Mouse (Mus musculus): Measurements from ENCODE around the gene Tbc1d9.
A peak's percentile ranks its signal among the peaks of the same experiment; 100 is the strongest.
"Not testable (repeated sequence)": the region's sequence is repeated elsewhere in the genome, so short reads cannot be mapped to it uniquely, and the experiment has no call there.

Tbc1d9 gene

GRCm38 (mm10) chr8:83239341-83239740 is 74.2 kb downstream of the Tbc1d9 start:
- DNase-seq = no peak

GRCm38 (mm10) chr8:83244151-83244550 is 79.0 kb downstream of the Tbc1d9 start:
- DNase-seq = no peak

GRCm38 (mm10) chr8:83250858-83251257 is 85.7 kb downstream of the Tbc1d9 start:
- no peak for DNase-seq

- DNase-seq = no peak
These were observed 86.5 kb downstream of the Tbc1d9 start for GRCm38 (mm10) chr8:83251362-83252246.

- DNase-seq = no peak
These were observed 87.6 kb downstream of the Tbc1d9 start for GRCm38 (mm10) chr8:83252791-83253190.

- DNase-seq = no peak
These were observed 92.5 kb downstream of the Tbc1d9 start for GRCm38 (mm10) chr8:83257631-83258030.

GRCm38 (mm10) chr8:83260418-83261215 is 95.5 kb downstream of the Tbc1d9 start:
- DNase-seq = peak; percentile 74 to 75

- DNase-seq = no peak
These were observed 106.0 kb downstream of the Tbc1d9 start for GRCm38 (mm10) chr8:83271172-83271571.

GRCm38 (mm10) chr8:83272464-83272863 is 107.3 kb downstream of the Tbc1d9 start:
- no peak for DNase-seq

- DNase-seq = no peak
These were observed 109.3 kb downstream of the Tbc1d9 start for GRCm38 (mm10) chr8:83274470-83274869.

GRCm38 (mm10) chr8:83278431-83278830 is 113.3 kb downstream of the Tbc1d9 start:
- no peak for DNase-seq

- DNase-seq = no peak
These were observed 120.2 kb downstream of the Tbc1d9 start for GRCm38 (mm10) chr8:83285391-83285790.

- DNase-seq = no peak
These were observed 125.0 kb downstream of the Tbc1d9 start, which contains the start of gene Ucp1 for GRCm38 (mm10) chr8:83290176-83290575. TSS of gene Ucp1 (plus strand) at chr8:83290352.

GRCm38 (mm10) chr8:83297375-83297774 is 132.2 kb downstream of the Tbc1d9 start:
- no peak for DNase-seq

- peak; percentile 29 to 37 for DNase-seq
These were observed 135.0 kb downstream of the Tbc1d9 start for GRCm38 (mm10) chr8:83300135-83300534.

- DNase-seq = no peak
These were observed 139.8 kb downstream of the Tbc1d9 start for GRCm38 (mm10) chr8:83304946-83305345.

GRCm38 (mm10) chr8:83309836-83310235 is 144.7 kb downstream of the Tbc1d9 start:
- no peak for DNase-seq

GRCm38 (mm10) chr8:83315084-83315483 is 149.9 kb downstream of the Tbc1d9 start:
- not testable (repeated sequence) for DNase-seq

- DNase-seq = no peak
These were observed 150.5 kb downstream of the Tbc1d9 start for GRCm38 (mm10) chr8:83315691-83316090.

- no peak for DNase-seq
These were observed 155.4 kb downstream of the Tbc1d9 start for GRCm38 (mm10) chr8:83320543-83320942.

- no peak for DNase-seq
These were observed 157.2 kb downstream of the Tbc1d9 start for GRCm38 (mm10) chr8:83322374-83322773.

Data from B cell, adult 2 months (primary cell).